Comparison of ENCODE assay signal across 19 mouse cellular contexts in genomic region chr1:62738165-62738564, GRCm38 (mm10). TPM values are rescaled to one million over a fixed set of nuclear protein-coding genes. Genes with fewer than 3 reads are reported as not detected.
DNase-seq lines count a peak whose midpoint lies in the region; TF ChIP-seq lines count a peak whose summit lies in the region.
"Had no signal": no experiment of that assay in that cellular context is flagged by ENCODE, and none has a peak within 500 bp of the region (broad histone marks: within the 10 kb centered on the region; RNA-seq: fewer than 3 reads in every experiment).

No protein-coding gene starts in this region.

- 87% methylated on average over 11 of the region's 11 CpGs for WGBS in kidney, adult 2 months
- 44% methylated on average over 11 of the region's 11 CpGs for WGBS in large intestine, adult 2 months

- H3K9ac ChIP-seq in ES-E14 (ENCODE audit: insufficient read depth, low read depth, low read length, poor library complexity, severe bottlenecking): no peak overlapping the region
- H3K9ac ChIP-seq: forebrain, embryonic 13.5 days; forebrain, postnatal 0 days; heart, embryonic 15.5 days; hindbrain, embryonic 13.5 days had no signal

- DNase-seq in kidney, postnatal 10 days: peak; percentile 19
- no peak for DNase-seq in kidney, adult 2 months
- DNase-seq in ES-E14 (ENCODE audit: low read depth, low spot score) (peak; percentile 95), adipocyte (ENCODE audit: low spot score) (no peak)
- peak; percentile 61 for DNase-seq in large intestine, adult 2 months (ENCODE audit: low read depth, low spot score)
- no peak for DNase-seq in cerebellum, postnatal 10 days
- DNase-seq: adrenal gland, adult 2 months; adrenal gland, postnatal 25 days; cerebellum, adult 18-20 months; cerebellum, adult 9-11 months; forebrain, postnatal 0 days; gastrocnemius, postnatal 14 days; heart, postnatal 14 days had no signal

- no peak overlapping the region for H3K4me3 ChIP-seq in kidney, adult 2 months (ENCODE audit: insufficient read depth, low read depth, low read length)
- peak overlapping the region; percentile 46 for H3K4me3 ChIP-seq in E14TG2a.4 (replicated peaks; ENCODE audit: low read length)
- H3K4me3 ChIP-seq in ES-E14 (ENCODE audit: insufficient read depth in 1 of 2, low read depth in 1 of 2, low read length in 2 of 2, poor library complexity in 1 of 2, severe bottlenecking in 1 of 2): no peak overlapping the region
- H3K4me3 ChIP-seq: embryonic facial prominence, embryonic 10.5 days; forebrain, embryonic 13.5 days; heart, embryonic 15.5 days; hindbrain, embryonic 13.5 days had no signal

- H3K36me3 ChIP-seq in kidney, adult 2 months (ENCODE audit: control insufficient read depth, insufficient read depth, low read length): no peaks in the 10 kb centered on the region
- H3K36me3 ChIP-seq in E14TG2a.4 (ENCODE audit: insufficient read depth, low read length): peaks cover 9% of the 10 kb centered on the region
- no peaks in the 10 kb centered on the region for H3K36me3 ChIP-seq in ES-E14 (ENCODE audit: control insufficient read depth, insufficient read depth, low read length, poor library complexity, severe bottlenecking)
- H3K36me3 ChIP-seq: heart, embryonic 15.5 days had no signal

- in situ Hi-C loops in ES-E14 (cut with MboI; ENCODE audit: low sequenced_read_pairs in 2 of 2, unreplicated experiment in 2 of 2): no loop called here

- no peaks in the 10 kb centered on the region for H3K9me3 ChIP-seq in E14TG2a.4 (ENCODE audit: low read length)
- no peaks in the 10 kb centered on the region for H3K9me3 ChIP-seq in ES-E14 (ENCODE audit: control insufficient read depth, insufficient read depth, low read depth, low read length)
- H3K9me3 ChIP-seq: embryonic facial prominence, embryonic 10.5 days; forebrain, embryonic 13.5 days; heart, embryonic 15.5 days; hindbrain, embryonic 13.5 days had no signal

- no peak for TF ChIP-seq CTCF in kidney, adult 2 months (conservative IDR thresholded peaks at IDR 0.05; ENCODE audit: insufficient read depth, insufficient read length, low read depth, low read length)
- peak; percentile 34 for TF ChIP-seq CTCF in E14TG2a.4 (conservative IDR thresholded peaks at IDR 0.05; ENCODE audit: low read length)

- H3K27me3 ChIP-seq in kidney, adult 2 months (replicated peaks; ENCODE audit: control insufficient read depth, insufficient read depth, low read length): no peaks in the 10 kb centered on the region
- no peaks in the 10 kb centered on the region for H3K27me3 ChIP-seq in E14TG2a.4 (ENCODE audit: insufficient read depth, low read length)
- H3K27me3 ChIP-seq: forebrain, embryonic 13.5 days; heart, embryonic 15.5 days had no signal

- peaks cover 7% of the 10 kb centered on the region; the same call in 1 of the 2 replicates for H3K4me1 ChIP-seq in kidney, adult 2 months (ENCODE audit: control insufficient read depth, insufficient read depth, low read length)
- peaks cover 96% of the 10 kb centered on the region for H3K4me1 ChIP-seq in E14TG2a.4 (replicated peaks; ENCODE audit: low read depth, low read length)
- peaks cover 10 to 17% of the 10 kb centered on the region in 2 experiments; a peak in 3 of 4 replicates for H3K4me1 ChIP-seq in ES-E14 (ENCODE audit: control insufficient read depth in 2 of 2, insufficient read depth in 2 of 2, low read length in 2 of 2, poor library complexity in 1 of 2)
- H3K4me1 ChIP-seq: heart, embryonic 15.5 days had no signal

- TF ChIP-seq POLR2A in kidney, adult 2 months (IDR thresholded peaks at IDR 0.05; ENCODE audit: low read depth, low read length): no peak

- no peak overlapping the region for H3K27ac ChIP-seq in kidney, adult 2 months (ENCODE audit: insufficient read depth, low read depth, low read length)
- peak overlapping the region; percentile 20; the same call in 1 of the 2 replicates for H3K27ac ChIP-seq in ES-E14 (ENCODE audit: insufficient read depth, low read depth, low read length, poor library complexity, severe bottlenecking)
- H3K27ac ChIP-seq: embryonic facial prominence, embryonic 10.5 days; forebrain, embryonic 13.5 days; heart, embryonic 15.5 days; hindbrain, embryonic 13.5 days; hindbrain, postnatal 0 days had no signal

TF ChIP-seq in ES-E14, 5 proteins besides CTCF, POLR2A, EP300 and RAD21:
- TF ChIP-seq ZNF384 (IDR thresholded peaks at IDR 0.05; ENCODE audit: low read depth, low read length) (no peak), MAFK (IDR thresholded peaks at IDR 0.05; ENCODE audit: insufficient read depth, low read depth, low read length) (no peak), HCFC1 (IDR thresholded peaks at IDR 0.05; ENCODE audit: borderline replicate concordance, insufficient read depth, low read length) (no peak), CHD2 (IDR thresholded peaks at IDR 0.05; ENCODE audit: low read depth, low read length) (no peak), ZC3H11A (IDR thresholded peaks at IDR 0.05; ENCODE audit: borderline replicate concordance, low read depth, low read length) (no peak)

RNA-seq across cellular contexts. Expression of gene Nrp2, which starts 35.1 kb away (rescaled TPM):
- polyA plus RNA-seq in kidney, adult 2 months (2012; rRNA removed): 16.2 and 17.1 TPM in 2 replicates
- 14.4 and 19.0 TPM in 2 replicates for total RNA-seq in ES-E14 (2012; rRNA removed)
- polyA plus RNA-seq in large intestine, adult 2 months (2012; rRNA removed): 7.0 and 11.7 TPM in 2 replicates

Comparison
In these comparisons a context has a peak if more than half of its experiments do, and no peak if none do; other contexts are left out.
1. DNase-seq: peak in kidney, postnatal 10 days (single experiment), ES-E14 (single experiment) and large intestine, adult 2 months (single experiment); none in kidney, adult 2 months (single experiment), adipocyte (single experiment) and cerebellum, postnatal 10 days (0 of 2).